Mouse (Mus musculus) megakaryocyte, embryonic 14.5 days (primary cell): Measurements from ENCODE around the gene Lgals8.

Experiments used
- FLI1 ChIP-seq: IDR thresholded peaks from 2 replicates; pipeline ENCODE4 v1.6.1; 2012; ENCODE audit warnings: low read length, inconsistent platforms, mixed read lengths
- GATA1 ChIP-seq: IDR thresholded peaks from 3 replicates; pipeline ENCODE4 v1.6.1; 2012; ENCODE audit warnings: mixed read lengths, low read length, inconsistent platforms, borderline replicate concordance

- TF ChIP-seq GATA1 (no peak), FLI1 (no peak)
Observed at GRCm38 (mm10) chr13:12460881-12461729, 3.6 kb downstream of the Lgals8 start.
